Mouse (Mus musculus): ENCODE measurements at regions not wholly inside any gene's neighbourhood (a gene's known extent, or its start where the extent isn't known, plus 50 kb on each side); places are given as distances from the start of the nearest gene placed in this dataset.

- TF ChIP-seq CTCF (IDR thresholded peaks at IDR 0.05; ENCODE audit: control insufficient read depth, insufficient read depth, insufficient replicate concordance, low read depth, low read length) (no peak), POLR2A (IDR thresholded peaks at IDR 0.05; ENCODE audit: control insufficient read depth, low read depth, low read length) (no peak)
Observed at GRCm38 (mm10) chr8:15364546-15364945, 318.7 kb upstream of the BB014433 start.

All from testis, adult 2 months (tissue).